Mouse (Mus musculus) urinary bladder, postnatal 14 days (tissue): ENCODE results near the gene Klhl31.

Experiments used
- DNase-seq: peaks from one replicate; pipeline ENCODE4 v3.0.0; 2021; ENCODE audit warnings: low spot score

The Klhl31 gene

DNA sequence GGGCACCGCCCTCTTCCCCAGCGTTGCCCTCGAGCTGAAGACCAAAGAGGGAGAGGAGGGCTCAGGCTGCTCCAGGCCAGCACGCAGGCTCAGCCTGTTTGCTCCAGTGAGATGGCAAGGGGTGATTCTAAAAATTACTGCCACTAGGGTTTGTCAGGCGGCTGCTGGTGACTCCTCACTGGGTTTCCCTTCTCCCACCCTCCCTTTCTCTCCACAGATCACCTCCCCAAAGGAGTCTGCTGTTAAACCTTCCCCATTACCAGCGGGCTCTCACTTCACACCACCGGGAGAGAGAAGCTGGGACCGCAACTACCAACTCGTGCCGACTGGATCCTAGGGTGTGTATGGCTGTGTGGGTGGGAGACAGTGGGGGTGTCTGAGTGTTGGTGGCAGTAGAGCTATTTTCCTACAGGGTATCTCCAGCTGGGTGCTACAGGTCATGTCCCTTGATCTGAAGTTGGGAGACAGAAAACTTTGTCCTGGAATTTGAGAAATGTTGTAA is at the start of gene Klhl31:
TSS of gene Klhl31 (plus strand) at position 51 of the 502 bp plus-strand sequence.
- no peak for DNase-seq

DNA sequence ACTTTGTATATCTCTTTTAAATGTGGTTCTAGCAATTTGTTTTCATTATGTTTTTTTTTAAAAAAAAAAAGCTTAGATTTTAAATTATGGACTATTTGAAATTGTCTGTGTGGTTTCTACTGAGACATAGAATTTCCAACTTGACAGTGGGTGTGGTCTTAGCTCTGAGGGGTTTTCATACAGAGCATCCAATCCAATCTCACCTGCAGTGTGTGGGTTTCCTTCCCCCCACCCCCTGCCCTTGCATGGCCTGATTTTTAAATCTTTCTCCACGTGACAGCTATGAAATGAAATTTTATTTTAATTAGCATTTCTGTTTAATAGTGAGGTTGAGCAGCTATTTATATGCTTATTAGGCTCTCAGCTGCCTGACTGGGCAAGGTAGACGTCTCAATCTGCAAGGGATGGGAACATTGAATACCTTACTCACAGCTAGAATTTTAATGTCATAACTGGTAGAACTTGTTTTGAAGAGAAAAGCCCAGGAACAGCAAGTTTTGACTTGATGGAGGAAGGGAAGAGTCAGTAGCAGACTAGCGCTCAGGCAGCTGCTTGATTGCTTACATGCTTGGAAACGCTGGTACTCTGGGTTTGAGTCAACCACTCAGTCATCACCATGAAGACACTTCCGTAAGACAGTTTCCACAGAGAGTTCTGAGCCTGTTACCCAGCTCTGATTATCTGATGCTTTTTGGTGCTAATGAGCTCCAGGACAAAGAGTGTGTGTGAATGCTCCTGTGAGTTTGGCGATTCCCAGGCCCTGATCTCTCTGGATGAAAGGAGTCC is 49.3 kb upstream of the Klhl31 start:
- peak; percentile 23 for DNase-seq

DNA sequence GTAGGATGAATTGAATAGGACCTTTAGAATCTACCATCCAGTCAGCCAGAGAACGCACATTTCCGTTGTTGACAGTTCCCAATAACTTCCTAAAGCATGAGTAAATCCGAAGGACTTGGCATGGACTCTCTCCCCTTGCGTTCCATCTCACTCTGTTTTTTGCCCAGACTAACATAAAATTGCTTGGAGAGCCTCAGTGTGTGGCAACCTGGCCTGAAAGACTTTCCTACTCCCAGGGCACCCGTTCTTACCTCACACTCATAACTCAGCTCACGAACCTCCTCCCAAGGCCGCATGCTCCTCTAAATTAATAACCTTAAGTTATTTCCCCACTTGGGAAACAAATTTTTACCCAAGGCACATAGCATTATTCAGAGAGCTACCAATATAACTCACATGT is 48.7 kb upstream of the Klhl31 start:
- no peak for DNase-seq

DNA sequence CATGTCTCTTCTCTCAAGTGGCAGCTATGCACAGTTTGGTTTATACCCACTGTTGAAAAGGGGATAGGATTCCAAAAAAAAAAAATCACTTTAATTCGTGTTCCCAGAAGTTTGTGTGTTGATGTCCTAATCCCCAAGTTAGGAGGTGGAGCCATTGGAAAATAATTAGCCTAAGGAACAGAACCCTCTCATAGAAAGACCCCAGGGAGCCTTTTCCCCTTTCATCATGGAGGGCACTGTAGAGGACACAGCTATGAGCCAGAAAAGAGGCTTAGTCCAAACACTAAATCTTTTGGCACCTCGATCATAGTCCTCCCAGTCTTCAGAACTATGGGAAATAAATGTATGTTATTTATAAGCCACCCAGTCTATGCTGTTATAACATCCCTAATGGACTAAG is 46.8 kb upstream of the Klhl31 start:
- DNase-seq, result no peak

DNA sequence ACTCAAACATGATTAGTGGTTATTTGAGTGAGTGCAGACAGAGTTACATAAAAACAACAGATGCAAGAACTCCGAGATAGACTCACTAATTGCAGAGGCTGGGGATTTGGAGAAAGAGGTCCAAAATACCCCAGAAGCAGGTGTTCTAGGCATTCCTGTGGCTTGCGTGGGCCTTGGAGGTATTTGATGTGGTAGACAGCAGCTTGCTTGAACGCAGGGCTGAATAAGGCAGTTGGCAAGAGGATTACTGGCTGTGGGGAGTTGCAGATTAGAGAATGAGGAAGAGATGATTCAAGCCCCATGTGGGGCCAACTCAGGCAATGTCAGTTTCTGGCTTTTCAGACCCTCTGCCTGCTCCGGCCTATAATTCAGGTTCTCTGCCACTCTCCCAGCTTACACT is 43.9 kb upstream of the Klhl31 start:
- no peak for DNase-seq

DNA sequence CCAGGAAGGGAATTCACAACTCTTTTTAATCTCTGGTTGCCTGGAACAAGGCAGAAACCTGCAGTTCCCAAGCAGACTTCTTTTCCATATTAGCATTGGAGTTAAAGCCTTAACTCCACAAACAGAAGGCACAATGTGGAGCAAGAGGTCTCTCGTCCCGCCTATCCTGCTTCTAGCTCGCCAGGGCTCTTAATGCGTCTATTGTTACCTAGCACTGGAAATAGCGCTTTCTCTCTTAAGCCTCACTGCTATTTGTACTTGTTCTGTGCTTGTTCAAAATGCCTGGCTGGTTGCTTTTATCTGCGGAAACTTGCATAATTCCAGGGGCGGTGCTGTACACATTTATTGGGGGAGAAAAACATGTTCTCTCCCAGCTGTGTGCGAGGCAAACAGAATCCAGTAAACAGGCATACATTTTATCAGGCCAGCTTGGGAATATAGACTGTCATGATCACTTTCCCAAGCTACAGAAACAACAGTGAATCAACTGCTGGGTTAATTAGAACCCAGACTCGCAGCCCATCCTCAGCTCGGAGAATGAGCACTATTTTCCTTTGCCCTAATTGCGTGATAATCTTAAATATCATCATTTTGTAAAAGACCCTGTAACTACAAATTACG is 41.2 kb upstream of the Klhl31 start:
- no peak for DNase-seq

DNA sequence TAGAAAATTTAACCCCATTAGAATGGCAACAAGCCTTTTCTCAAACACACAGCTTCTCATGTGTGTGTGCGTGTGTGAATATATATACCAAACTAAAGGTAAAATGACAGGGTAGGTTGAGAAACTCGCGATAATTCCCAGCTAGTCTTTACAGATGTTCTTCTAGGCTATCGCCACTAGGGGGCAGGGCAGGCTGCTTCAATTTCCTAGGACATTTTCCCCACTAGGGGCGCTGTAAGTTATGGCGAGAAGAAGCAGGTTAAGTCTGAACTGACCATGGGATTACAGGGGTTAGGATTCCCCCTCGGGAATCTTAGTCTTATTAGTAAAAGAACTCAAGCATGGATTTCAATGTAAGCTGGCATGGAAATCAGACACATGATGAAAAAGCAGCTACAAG is 39.9 kb upstream of the Klhl31 start:
- peak; percentile 78 for DNase-seq

DNA sequence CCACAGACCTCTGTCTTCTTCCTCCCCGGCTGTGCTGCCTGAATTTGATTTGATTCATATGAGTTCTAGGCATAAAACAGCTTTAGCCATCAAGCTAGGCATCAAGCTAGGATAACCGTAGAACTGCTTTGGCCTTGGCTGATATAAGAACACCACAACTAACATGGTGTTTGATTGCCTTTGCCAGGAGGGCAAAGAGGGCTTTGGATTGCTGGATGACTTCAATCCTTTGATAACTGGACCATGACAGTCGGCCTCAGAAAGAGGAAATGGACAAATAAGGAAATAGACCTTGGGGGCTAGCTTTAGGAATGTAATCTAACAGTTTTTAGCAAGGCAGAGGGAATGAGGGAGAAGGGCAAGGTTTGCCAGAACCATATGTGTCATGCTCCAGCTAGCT is 37.7 kb upstream of the Klhl31 start:
- DNase-seq, result no peak

DNA sequence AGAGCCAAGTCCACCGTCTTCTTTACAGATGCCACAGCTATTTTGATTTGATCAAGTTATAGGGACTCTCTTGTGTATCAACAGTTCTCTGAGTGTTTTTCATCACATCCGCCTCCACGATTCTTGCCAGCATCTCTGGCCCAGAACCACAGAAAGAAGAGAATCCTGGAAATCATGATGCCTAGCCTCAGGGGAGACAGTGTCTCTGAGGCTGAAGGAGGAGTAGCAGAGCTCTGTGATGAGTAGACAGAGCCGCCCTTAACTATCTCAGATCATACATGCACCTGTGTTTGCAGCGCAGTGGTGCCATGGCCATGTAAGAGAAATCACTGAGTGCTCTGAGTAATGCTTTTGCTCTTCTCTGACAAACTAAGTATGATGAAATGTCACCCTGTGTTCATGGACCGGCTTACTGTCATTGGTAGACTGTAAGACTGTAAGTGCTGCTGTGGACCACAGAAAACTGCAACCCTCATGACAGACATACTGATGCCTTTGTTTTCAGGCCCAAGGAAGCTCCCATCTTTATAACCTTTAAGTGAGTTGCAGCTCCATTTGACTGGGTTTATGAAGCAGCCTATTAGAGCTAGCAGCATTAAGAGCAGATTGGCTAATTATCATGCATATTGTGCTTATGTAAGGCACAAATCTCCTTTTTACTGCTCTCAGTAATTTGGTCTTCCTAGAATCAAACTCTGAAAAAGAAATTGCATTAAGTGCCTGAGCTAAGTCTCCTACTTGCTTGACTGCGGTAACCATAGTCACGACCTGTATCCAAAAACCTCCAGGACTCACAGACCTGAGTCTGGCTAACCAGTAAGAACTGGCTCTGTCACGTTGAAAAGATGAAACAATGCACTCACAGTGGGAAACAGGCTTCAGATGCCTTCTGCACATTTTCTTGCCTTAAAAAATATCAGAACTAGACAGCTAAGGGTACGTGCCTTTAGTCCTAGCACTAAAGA is 33.7 kb upstream of the Klhl31 start:
- no peak for DNase-seq

DNA sequence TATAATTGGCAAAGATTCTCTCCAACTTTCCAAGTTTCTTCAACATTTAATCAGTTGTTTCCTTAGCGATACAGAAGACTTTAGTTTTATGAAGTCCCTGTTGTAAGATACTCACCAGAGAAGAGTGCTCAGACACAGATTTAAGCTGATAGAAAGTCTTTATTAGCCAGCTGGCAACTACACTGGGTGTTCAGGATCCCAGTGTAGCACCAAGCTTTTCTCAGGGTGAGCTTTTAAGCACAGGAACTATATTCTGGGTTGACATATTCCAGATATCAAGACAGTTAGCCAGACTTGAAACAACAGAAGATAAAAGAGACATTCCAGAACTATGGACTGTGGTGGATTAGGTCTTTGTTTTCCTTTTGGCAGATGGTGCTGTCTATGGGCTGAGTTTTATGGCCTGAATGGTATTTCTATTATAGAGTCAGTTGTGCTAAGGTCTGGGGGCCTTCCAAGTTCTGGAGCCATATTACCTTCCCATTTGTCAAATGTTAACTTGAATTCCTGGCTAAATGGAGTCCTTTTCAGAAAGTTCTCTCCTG is 32.3 kb upstream of the Klhl31 start:
- DNase-seq, result no peak

DNA sequence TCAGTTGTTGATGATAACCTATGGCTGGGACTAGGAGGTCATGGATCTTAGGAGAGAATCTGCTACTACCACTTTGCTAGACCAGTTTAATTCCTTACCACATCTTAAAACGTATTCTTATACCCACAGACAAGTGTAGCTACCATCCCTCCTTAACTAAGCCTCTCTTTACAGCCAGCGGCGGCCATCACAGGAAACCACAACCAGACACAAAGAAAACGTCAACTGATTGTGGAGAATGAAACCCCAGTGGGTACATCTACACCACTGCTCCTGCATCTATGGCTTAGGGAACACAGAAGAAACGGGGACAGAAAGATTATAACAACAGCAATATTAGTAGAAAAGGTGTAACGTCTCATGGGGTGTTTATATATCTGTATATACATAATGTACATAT is 29.0 kb upstream of the Klhl31 start:
- DNase-seq, result no peak

DNA sequence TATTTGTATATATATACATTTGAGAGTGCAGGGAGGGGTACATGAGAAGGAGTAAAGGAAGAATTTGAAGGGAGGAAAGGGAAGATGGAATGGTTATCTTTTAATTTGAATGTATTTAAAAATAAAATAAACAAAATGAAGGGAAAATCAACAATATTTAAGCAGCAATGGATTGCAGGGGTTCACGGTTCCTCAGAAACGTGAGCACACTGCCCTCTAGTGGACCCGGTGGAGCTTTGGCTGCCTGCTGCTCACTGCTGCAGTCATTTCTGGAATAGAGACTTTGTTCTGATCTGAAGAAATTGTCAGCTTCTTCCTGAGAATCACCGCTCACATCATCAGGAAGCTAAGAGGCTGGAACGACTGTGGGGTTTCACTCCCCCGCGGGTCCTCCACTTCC is 28.5 kb upstream of the Klhl31 start:
- peak; percentile 58 for DNase-seq

DNA sequence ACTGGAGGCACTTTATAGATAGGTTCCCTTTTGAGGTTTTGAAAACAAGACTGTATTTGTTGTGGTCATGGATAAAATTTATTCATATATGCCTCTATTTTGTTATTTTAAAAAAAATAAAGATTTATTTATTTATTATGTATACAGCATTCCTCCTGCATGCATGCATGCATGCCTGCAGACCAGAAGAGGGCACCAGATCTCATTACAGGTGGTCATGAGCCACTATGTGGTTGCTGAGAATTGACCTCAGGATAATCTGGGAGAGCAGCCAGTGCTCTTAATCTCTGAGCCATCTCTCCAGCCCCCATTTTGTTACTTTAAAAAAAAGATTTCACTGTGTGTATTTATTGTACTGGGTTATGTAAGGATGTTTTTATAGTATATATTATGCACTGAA is 25.5 kb upstream of the Klhl31 start:
- no peak for DNase-seq

DNA sequence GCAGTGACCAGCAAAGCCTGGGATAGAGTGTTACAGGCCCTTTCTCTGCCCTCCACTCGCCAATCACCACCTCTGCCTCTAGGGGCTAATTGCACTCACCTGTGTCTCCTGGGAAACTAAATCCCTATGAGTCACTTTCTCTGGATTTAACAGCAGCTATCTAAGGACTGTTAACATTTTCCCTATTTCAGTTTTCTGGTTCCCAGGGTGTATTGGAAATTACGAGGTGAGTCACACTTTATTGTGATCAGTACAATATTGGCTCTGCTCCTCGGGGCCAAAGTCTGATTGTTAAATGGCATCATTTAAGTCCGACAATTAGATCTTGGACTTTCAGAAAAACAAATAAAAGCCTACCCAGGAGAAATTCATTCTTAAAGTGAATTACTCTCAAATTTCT is 24.0 kb upstream of the Klhl31 start:
- DNase-seq, result no peak

DNA sequence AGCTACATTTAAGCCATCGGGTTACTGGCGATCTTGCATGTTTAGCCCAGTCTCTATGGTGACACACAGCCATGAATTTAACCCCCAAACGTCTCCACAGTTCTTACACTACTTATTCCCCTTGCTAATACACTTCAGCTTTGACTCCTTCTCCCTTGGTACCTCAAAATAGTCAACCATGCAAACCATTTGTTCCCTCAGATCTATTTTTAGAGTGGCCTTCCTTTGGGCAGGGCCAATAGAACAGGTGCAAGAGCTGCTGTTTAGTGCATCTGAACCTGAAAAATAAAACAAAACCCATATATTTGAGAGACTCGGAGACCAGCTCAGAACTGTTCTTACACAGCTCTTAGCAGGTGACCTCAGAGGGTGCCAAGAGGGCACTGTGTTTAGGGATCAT is 20.4 kb upstream of the Klhl31 start:
- no peak for DNase-seq

DNA sequence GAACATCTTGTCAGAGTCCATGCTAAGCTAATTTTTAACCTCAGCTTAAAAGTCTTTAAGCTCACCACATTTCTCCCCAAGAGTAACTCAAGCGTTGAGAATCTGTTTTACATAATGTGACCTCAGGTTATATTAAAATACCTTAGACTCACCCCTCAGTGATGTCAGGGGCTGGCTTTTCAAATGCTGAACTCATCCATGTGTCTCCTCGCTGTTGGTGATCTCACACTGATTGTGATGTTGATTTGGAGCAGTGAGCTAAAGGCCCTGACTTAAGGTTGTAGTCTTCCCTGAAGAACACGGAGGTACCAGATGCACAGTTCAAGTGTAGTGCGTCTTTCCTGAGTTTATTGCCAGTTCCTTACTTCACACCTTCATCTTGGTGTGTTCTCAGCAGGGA is 19.5 kb upstream of the Klhl31 start:
- no peak for DNase-seq

DNA sequence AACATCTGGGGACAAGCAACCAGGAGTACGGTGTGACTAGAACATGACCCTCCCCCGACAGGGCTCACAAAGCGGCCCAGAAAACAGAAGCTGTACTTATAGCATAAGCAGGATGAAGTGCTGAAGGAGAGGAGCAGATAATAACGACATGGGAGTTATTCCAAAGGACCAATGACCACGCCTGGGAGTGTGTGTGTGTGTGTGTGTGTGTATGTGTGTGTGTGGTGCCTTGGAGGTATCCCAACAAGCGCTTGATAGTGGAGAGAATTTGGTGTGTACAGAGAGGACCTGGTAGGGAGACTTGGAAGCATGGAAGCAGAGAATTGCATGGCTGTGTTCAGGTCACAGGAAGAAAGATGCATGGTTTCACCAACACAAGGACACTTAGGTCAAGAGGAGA is 18.5 kb upstream of the Klhl31 start:
- no peak for DNase-seq

DNA sequence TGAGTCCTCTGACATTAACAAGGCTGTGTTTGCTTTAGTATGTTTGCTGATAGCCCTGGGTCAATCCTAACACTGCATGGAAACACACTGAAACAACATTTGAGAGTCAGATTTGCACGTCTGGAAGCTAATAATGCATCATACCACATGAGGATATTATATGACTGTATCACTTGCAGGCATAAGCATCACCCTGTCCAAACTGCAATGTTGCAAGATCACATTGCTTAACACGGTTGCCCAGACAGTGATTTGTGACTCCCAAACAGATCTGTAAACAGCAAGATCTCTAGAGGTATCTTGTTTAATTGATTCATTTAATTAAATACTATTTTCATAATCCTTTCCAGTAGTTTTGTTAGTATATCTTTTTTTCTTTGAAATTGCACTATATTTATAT is 17.9 kb upstream of the Klhl31 start:
- no peak for DNase-seq

DNA sequence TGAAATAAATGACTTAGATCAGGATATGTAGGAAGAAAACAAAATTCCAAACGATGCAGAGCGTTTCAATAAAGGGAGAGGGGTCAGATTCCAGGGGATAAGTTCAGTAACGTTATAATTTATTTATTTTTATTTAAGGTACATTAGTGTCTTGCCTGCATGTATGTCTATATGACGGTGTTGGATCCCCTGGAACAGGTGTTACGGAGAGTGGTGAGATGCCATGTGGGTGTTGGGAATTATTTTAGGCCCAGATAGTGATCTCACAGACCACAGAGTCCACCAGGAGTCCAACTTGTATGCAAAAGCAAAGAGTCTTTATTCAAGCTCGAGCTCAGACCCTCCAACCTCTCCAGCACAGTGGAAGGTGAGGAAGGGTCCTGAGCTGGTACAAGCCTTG is 16.2 kb upstream of the Klhl31 start:
- DNase-seq, result no peak

DNA sequence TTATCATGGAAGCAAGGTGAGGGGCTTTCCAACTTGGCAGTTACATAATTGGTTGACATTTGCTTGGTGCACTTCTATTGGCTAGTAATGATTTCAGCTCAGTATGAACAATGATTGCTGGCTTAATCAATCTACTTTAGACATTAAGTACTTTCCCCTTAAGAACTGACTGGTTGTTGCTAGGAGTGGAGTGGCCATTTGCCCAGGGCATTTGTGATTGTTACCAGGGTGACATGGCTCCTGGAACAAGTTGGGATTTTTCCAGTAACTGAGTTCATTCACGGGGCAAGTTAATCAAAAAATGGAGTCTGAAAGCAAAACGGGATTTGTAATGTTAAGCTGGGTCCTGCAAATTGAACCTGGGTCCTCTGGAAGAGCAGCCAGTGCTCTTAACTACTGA is 15.8 kb upstream of the Klhl31 start:
- no peak for DNase-seq

DNA sequence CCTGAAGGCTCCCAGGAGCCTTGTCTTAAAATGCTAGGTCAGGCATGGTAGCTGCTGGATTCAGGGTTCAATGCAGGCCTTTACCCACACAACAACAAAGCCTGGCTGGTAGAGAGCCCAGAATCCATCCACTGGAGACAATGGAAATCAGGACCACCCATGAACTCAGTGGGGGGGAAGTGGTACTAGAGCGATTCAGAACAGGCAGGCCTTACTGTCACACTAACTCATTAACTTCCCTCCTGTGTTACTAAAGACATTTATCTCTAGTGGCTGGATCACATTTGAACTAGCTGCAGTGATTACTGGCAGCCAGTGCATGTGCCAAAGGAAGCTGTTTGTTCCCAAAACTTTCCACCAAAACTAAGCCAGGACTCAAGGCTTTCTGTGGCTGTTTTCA is 13.4 kb upstream of the Klhl31 start:
- no peak for DNase-seq

DNA sequence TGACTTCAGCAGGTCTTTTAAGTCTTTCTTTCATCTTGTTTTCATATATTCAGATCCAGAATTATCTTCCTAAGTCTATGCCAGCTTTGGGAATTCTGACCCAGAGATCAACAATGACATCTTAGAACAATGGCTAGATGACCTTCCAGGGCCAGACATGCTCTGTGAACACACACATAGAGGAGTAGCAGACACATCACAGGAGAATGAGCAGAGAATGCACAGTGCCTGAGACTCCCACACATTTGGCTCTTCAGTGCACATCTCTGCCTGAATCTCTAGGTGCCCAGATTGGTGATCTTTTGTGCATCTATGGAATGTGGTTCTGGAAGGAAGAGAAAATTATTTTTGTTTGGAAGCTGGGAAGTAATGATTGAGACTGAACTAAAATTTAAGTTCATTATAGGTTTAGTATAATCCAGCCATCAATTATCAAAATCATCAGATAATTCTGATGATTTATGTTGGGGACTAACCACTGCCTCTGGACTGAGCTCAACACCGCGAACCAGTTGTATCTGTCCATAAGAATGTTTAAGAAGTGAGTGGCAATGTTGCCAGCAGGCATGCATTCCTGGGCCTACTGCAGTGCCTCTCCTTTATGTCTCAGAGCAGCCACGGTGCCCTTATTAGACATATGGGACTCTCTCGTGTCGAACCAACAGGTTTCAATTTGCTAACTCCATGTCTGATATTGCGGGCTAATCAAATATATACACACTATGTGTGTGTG is 12.8 kb upstream of the Klhl31 start:
- no peak for DNase-seq
